Mouse (Mus musculus) urinary bladder, postnatal 14 days (tissue): ENCODE results near the gene Cant1.
"Not testable (repeated sequence)": the region's sequence is repeated elsewhere in the genome, so short reads cannot be mapped to it uniquely, and the experiment has no call there.

Experiments used
- DNase-seq: peaks from one replicate; pipeline ENCODE4 v3.0.0; 2021; ENCODE audit warnings: low spot score

Gene Cant1

DNA sequence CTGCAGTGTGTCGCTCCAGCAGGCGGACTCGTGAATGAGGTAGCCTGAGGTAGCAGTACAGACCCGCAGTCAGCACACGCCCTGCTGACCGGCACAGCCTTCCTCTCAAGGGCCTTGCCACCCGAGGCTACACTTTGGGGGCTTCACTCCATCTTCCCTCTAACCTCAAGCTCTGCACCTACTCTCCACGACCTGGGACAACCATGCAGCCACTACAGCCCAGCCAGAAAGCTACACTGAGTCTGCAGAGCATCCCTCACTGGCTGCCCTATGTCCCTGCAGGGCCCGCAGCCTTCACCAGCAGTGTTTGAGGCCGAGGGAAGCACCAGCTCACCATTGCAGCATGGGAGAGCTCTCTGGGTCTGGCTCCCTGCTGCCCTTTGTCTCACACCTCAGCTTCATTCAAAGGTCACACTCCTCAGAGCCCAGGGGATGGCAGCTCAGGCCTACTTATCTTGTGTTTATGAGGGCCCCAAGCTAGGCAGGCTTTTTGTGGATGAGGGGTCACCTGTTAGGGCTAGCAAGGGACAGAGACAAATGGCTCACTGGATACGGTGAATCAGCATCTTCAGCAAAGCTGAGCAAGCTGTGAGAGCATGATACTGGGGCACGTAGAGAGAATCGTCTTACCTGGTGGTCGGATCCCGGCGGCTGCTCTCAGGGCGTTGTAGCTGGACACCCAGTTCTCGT is 10.7 kb downstream of the Cant1 start:
- DNase-seq: no peak

DNA sequence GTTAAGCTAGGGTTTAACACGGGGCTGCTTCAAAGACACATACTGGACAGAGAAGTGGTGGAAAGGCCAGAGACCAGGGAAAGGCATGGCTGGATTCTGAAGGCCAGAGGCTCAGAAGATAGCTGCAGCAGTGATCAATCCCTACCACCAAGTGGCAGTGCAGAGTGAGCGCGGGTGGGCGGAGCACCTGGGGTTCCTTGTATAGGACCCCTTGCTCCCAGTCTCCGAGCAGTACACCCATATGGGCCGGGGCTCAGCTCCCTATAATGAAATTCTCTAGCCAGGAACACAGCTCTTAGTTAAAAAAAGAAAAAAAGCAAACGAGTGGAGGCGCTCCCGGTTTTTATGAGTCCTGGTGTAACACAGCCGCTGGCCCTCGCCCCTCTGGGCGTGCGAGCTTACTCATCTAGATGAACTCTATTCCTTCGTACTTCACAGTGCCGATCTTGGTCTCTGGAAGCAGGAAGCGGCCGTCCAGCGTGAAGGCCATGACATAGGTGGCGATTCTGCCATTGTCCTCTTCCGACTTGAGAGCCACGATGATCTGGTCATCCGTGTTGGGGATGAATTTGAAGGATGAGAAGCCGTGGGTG is 11.5 kb downstream of the Cant1 start:
- DNase-seq: peak; percentile 63

DNA sequence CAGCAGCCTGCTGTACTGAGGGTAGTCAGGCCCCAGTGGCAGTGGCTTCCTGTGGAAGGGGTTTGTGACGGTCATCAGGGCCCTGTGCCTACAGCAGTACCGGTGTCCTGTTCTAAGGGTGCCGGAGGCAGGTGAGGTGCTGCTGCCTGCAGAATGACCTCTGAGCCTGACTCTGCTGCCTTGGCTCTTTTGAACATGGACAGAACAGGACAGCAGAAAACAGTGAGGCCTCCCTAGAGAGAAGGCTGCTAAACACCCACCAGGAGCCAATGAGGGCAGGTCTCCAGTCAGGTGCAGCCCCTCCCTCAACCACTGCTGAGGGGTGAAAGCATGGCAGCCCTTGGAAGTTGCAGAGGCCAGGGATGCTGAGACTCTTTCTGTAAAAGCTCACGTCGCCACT is 12.4 kb downstream of the Cant1 start:
- peak; percentile 3 for DNase-seq

DNA sequence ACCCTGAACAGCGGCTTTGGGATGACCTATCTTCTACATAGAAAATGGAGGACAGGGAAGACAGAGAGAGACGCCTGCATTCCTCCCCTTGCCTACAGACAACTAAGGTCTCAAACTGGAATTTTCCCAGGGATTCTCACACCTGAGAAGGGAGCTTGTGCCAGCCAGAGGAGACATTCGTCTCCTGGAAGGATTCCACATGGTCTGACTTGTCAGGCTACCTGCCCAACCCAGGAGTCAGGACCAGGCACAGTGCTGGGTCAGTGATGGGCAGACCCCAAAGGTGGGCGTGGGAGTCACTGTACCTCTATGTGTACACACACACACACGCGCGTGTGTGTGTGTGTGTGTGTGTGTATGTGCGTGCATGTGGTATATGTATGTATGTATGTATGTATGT is 13.6 kb downstream of the Cant1 start:
- peak; percentile 2 for DNase-seq

DNA sequence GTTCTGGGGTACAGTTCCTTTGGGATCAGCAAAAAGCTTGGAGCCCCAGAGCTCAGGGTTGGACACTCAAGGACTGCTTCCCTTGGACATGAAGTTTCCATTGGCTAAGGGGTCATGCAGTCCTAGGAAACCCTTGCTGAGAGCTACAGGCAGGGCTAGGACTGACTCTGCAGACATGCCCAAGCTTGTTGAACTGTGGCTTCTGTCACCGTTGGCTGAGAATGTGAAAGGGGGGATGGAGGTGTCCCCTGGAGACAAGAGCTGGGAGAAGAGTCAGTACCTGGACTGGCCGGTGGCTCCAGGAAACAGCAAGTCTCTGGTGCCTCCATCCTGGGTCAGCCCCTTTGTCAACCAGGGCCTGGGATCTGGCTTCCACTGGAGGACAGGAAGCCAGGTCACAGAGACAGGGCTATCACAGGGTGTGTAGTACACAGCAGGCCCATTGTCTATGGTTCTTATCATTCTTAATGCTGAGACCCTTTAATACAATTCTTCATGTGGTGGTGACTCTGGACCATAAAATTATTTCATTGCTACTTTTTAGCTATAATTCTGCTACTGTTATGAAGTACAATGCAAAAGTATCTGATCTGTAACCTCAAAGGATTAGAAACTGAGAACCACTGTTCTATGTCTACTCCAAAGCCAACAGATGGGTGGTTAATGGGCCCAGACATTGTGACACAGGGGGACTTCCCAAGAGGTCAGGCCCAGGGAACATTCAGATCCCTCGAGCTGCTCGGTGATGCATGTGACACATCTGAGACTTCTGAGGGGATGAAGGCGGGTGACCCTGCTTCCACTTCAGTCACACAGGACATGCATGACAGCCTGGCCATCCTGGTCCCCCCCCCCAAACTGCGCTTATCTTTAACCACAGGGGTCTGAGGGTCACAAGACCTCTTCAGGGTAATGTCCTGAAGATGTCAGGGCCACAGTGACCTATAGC is 14.7 kb downstream of the Cant1 start:
- DNase-seq: peak; percentile 45

DNA sequence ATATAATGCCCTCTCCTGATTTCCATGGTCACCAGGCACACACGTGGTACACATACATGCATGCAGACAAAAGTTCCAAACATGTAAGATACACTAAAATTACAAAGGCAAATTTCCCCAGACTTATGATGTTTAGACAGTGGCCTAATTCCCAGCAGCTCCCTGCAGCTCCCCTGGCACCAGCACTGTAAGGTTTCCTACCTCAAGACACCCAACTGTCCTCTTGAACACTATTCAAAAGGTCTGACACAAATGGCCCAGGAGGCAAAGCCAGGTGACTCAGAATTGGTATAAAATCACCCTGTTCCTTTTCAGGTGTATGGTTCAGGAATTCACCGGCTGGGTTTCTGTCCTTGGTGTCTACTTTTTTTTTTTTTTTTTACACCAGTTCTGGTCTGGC is 15.7 kb downstream of the Cant1 start:
- peak; percentile 0 for DNase-seq

DNA sequence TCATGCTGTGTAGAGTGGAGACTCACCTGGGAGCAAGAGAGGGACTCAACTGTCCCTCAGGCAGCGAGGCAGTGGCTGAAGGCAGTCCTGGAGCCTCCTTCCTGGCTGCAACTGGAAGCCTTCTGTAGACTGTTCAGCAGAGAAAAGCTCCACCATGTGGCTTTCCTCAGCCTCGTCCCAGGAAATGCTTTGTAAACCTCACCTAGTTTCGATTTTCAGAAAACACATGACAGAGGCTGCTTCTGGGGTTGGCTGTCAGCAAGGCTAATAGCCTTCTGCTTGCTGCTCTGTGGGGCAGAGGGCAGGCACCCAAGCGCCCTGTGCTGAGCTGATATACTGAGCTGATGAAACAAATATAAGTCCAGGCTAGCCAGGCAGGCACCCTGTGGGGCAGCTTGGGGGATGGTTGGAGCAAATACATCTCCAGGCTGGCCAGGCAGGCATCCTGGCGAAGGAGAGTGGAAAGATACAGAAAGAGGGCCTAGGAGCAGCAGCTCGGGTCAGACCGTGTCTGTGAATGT is 17.1 kb downstream of the Cant1 start, which contains the start of gene Lgals3bp:
TSS of gene Lgals3bp (minus strand) at position 333 of the 521 bp plus-strand sequence.
- peak; percentile 65 for DNase-seq

DNA sequence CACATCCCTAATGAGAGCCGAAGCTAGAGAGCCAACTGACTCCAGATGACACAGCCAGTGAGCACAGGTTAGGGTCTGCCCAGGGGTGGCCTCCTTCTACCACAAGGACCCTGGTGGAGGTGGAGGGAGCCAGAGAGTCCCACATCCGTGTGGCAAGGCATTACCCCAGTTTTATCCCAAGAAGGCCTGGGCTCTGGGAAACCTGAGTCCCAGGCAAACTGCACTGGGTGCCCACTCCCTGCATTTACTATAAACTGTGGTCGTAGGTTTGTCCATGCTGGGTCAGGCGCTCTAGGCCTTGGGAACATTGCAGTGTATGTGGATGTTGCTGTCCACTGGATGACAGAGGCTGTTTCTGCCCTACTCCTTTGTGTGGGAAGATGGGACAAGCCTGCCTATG is 17.7 kb downstream of the Cant1 start:
- DNase-seq: peak; percentile 9

DNA sequence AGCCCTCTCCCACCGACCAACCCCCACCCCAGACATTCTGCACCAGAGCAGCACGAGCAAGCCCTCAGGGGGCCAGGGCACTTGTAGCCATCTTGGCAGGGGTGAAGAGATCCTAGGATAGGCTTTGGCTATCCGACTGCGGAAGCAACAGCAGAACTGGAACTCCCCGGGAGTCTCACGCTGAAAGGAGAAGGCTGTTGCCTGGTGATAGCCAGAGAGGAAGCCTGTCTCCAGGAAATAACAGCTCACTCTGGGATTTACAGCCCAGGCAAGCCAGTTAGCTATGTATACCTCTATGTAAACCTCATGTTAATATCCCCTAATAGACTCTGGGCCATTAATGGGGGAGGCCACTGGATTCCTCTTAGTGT is 18.3 kb downstream of the Cant1 start:
- DNase-seq: peak; percentile 32

DNA sequence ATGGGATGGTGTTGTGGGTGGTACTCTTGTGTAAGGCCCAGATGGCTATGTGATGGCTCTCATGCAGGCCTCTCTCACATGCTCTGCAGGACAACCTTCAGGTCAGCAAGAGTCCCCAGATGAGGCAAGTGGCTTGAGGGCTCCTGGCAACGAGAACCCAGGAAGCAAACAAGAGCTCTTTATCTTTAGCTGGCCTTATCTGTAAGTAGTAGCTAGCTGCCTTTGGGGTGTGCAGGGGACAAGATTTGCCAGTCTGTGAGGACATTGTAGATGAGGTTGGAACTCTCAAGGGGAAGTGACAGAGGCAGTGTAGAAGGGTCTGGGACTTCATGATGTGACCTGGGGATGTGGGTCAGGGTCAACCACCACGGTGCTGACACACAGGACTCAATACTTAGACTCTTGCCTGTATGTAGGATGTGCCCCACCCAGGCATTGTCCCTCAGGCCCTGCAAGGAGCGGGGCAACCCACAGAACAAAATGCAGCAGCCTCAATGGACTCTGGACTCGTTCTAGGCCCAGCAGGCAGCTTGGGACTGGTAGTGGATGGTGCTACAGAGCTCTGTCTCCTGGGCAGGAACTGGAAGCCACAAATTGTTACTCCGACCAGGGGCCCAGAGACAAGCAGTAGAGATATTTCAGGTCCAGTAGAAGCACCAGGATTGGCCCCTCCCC is 18.9 kb downstream of the Cant1 start:
- DNase-seq: peak; percentile 3

DNA sequence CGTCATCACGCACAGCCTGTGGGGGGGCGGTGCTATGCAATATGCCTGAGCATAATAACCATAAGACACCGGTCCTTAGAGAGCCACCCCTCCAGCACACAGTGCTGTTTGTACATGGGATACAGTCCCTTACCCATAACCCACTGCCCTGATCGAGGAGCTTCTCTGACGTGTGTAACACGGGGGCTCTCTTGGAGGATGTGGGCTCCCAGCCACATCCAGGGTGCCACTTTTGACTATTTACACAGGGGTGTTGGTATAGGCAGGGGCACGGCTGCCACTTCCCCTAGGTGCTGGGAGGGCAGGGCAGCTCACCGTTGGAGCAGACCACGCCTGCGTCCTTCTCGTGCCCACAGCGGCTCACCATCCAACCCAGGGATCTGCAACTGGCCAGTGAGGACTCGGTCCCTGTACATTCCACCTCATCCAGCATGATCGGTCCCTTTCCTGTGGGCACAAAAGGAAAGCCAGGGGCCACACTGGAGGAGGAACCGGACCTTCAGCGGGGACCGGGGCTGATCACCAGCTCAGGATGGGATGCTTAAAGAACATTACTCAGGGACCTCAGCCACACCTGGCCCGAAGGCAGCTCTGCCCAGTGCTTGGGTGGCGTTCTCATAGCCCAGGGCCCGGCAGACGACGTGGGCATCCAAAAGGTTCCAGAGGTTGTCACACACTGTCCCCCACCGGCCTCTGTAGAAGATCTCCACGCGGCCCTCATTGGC is 20.9 kb downstream of the Cant1 start:
- DNase-seq: peak; percentile 2

DNA sequence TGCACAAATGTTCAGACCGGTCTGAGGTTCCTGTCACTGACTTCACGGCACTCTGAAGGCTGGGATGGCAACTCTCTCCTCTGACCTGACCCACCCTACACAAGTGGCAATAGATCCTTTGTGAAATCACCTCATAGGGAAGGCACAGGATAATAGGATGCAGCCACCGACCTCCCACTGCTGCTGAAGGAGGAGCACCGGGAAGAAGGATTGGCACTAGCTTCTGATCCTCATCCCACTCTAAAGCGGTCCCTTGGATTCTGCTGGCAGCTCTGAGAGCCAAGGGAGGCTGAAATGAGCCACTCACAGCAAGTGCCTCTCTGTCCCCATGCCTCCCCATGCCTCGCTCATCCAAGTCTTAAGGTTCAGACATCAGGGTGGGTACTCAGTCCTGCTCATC is 24.3 kb downstream of the Cant1 start:
- peak; percentile 2 for DNase-seq

DNA sequence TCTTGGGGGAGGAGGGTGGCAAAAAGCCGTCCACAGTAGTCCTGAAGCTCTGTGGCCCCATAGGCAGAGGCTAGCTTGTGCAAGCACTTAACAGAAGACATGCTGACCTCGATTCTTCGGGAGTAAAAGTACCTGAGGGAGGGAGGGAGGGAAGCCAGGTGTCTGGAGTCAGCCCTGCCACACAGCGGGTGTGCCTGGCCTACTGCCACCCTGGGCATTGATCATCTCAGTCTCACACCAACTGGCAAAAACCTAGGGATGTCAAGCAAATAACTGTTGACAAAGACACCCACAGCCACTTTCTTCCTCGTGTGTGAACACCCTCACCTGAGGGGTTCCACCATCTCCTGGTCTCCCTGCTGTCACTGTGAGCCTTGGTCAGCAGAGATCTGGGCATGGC is 24.9 kb downstream of the Cant1 start:
- DNase-seq: no peak

DNA sequence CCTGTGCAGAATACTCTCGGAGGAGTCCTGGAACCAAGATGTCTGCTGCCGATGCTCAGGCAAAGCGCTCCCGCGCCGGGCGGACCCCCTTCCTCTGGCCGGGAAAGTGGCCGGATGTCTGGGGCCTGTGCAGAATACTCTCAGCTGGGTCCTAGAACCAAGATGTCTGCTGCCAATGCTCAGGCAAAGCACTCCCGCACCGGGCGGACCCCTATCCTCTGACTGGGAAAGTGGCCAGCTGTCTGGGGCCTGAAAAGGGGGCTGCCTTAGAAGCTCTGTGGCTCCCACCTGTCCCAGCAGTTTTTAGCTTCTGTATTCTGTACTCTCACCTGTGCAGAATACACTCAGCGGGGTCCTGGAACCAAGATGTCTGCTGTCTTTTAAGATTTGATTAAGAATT is 31.1 kb downstream of the Cant1 start:
- peak; percentile 2 for DNase-seq

DNA sequence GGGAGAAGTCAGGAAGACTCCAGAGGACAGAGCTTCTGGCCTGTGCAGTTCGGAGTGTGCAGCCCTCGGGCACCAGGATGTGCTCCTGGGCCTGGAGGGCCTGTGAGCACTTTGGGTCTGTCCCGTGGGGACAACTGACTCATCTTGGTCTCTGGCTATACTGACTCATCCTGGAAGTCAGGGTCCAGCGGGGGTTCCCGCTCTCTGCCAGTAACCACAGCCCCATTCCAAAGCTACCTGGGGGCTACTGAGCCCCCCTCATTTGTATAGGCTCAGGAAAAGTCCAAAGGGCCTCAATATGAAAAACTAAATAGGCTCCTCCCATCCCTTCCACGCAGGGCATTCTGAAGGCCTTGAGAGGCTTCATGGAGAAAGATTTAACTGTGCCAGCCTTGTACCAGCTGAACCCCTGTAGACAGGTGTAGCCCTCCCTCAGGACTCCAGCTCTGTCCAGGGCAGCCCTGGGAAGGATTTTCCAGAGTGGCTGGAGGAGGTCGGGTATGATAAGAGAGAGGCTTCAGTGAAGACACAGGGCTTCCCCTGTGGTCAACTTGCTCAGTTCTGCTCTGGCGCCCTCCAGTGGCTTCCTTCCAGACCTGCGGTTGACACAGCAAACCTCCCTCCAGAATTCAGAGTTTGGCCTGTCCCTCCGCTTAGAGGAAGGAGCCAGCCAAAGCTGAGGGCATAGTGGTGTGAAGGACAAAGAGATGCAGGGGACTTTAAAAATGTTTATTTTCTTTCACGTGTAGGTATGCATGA is 39.5 kb downstream of the Cant1 start:
- DNase-seq: peak; percentile 92

DNA sequence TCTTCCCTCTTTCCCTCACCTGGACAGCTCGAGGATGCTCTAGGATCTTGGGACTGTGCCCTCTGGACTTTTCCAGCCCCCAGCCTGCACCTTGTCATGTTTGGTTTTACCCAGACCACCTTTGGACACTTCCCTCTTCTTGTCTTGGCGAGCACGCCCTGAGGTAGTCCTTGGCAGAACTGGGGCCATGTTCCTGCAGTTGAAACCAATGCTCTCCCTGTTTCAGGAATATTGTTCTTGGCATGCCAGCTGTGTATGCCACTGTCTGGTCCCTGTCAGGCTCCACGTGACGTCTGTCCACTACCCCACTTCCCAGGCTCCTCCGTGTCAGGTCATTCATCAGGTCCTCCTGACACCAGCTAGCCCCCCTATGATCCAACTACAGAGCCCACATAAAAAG is 40.2 kb downstream of the Cant1 start:
- no peak for DNase-seq

DNA sequence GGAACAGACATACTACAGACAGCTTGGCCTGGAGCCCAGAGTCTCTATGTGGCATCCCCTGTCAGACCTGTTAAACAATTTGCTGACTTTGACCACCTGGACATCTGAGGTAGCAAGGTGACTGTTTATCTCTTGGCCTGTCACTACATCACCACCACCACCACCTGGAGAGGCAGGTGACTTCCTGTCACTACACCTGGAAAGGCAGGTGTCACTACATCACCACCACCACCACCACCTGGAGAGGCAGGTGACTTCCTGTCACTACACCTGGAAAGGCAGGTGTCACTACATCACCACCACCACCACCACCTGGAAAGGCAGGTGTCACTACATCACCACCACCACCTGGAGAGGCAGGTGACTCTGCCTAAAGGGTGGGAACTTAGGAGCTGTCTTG is 42.6 kb downstream of the Cant1 start:
- not testable (repeated sequence) for DNase-seq

DNA sequence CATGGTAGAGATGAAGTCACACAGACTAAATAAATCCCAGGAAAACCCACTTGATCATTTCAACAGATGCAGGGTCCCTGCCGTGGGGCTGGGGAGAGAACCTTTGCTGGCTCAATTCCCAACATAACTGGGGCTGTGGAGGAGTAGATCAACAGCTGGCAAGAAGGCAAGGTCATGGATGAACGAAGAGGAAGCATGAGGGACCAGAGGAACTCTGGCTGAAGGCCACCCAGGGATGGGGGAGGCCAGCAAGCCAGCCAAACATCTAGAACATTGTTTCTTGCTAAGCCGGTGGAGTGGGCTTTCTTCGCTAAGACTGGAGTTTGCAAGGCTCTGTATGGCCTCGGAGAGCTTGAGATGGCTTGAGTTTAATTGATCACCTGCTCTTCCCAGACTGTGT is 43.0 kb downstream of the Cant1 start:
- peak; percentile 9 for DNase-seq

DNA sequence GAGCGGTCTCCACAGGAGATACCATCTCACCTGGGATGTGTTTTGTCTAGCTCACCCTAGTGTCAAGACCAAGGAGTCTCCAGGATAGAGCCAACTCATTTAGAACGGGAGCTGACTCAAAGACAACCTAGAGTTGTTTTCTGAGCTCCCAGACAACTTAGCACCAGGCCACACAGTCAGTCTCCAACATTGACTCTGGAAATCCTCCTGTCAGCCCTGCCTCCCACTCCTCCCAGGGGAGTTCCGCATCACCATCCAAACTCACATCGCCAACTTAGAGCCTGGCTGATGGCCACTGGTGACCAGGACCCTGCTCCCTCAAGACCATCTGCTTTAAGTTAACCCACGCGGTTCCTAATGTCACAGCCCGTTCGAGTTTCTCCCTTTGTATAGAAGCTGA is 43.4 kb downstream of the Cant1 start:
- DNase-seq: peak; percentile 1

DNA sequence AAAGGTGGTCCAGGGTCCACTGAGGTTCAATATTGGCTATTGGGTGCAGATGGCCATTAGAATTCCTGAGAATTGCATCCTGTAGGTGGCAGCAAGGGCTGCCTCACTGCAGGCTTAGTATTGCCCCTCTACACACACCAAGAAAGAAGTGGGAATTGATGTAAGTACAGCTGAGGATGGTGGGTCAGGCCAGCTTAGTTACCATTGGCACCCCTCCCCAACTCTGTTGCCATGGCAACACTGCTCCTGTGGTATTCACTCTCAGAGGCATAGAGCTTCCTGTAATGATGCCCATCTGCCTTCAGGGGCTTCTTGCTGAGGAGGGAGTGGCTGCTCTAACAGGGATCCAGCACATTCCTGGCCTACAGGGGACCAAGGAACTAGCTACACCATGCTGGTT is 43.9 kb downstream of the Cant1 start:
- no peak for DNase-seq

DNA sequence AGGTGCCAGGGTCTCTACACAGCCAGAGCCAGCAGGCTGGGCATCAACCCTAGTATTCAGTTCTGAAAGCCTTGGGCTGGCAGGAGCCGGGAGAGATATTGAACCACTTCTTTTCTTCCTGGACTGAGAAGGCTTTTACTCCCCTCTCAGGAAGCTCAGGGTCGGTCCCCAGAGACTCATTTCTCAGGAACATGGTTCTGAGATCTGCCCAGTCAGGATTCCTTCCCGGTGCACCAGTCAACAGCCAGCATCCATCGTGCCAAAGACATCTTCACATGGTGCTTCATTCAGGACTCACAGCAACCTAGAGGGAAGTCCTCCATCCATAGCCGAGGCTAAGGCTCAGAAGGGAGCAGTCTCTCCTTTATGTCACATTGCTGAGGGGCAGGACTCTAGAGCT is 44.4 kb downstream of the Cant1 start:
- DNase-seq: no peak
